Mouse (Mus musculus) forebrain, embryonic 15.5 days (tissue): ENCODE results near the gene Tph2. TPM values are rescaled to one million over a fixed set of nuclear protein-coding genes. Genes with fewer than 3 reads are reported as not detected.

Source experiments
- ATAC-seq: fragments of 200-750 bp; cut with Nextera tagmentation; replicated peaks from 2 replicates; pipeline ENCODE4 v1.8.0; 2017; ENCODE audit warnings: mild to moderate bottlenecking, moderate TSS enrichment, moderate library complexity
- H3K27ac ChIP-seq: fragments of 300-500 bp; sonication (generic); replicated peaks from 2 replicates; pipeline ENCODE4 v1.5.1; 2015; ENCODE audit warnings: mild to moderate bottlenecking, inconsistent platforms
- H3K27me3 ChIP-seq: fragments of 300-500 bp; sonication (generic); 2 replicates; pipeline ENCODE4 v1.6.1; 2015; ENCODE audit warnings: inconsistent platforms
- H3K36me3 ChIP-seq: fragments of 300-500 bp; sonication (generic); 2 replicates; pipeline ENCODE4 v1.6.1; 2015; ENCODE audit warnings: mild to moderate bottlenecking, inconsistent platforms
- H3K4me1 ChIP-seq: fragments of 300-500 bp; sonication (generic); 2 replicates; pipeline ENCODE4 v1.6.1; 2015; ENCODE audit warnings: inconsistent platforms
- H3K4me2 ChIP-seq: fragments of 300-500 bp; sonication (generic); replicated peaks from 2 replicates; pipeline ENCODE4 v1.6.1; 2015; ENCODE audit warnings: mild to moderate bottlenecking, inconsistent platforms
- H3K4me3 ChIP-seq: fragments of 300-500 bp; sonication (generic); 2 replicates; pipeline ENCODE4 v1.5.1; 2015; ENCODE audit warnings: mild to moderate bottlenecking, inconsistent platforms
- H3K9ac ChIP-seq: fragments of 300-500 bp; sonication (generic); replicated peaks from 2 replicates; pipeline ENCODE4 v1.6.1; 2015; ENCODE audit warnings: mild to moderate bottlenecking, inconsistent platforms
- H3K9me3 ChIP-seq: fragments of 300-500 bp; sonication (generic); 2 replicates; pipeline ENCODE4 v1.6.1; 2016; ENCODE audit warnings: inconsistent platforms
- WGBS: fragments of 180-500 bp; shearing (Covaris S2); methylation state at CpG from one replicate; pipeline ENCODE4 v1.1.7; 2015; ENCODE audit warnings: mixed read lengths; 5-methylcytosine and 5-hydroxymethylcytosine counted together
- polyA plus RNA-seq: library from polyadenylated mRNA; unstranded; fragments of >200 nt; fragmentation: Nextera tagmentation; extraction: Ambion mirVana; gene quantifications from 2 replicates; pipeline ENCODE4 v1.2.1, GENCODE M21; 2015

Tph2 gene
- polyA plus RNA-seq, 1 experiment from 2014 or later: 0.33 TPM

DNA sequence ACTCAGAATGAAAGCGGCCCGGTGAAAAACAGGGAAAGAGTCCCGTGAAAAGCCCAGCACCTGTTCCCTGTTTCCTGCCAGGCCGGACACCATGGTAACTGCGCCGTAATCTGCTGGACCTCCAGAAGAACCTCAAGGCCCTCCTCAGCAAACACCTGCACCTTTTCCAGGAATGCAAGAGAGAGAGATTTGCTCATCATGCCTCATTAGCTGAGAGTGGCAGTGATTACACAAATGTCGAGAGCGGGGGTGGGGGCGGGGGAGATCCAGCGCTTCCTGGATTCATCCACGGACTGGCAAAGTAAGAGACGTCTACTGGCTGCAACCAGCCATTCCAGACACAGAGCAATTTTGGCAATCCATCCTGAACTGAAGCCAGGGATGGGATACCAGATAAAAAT, 9.2 kb downstream of the Tph2 start:
- peak overlapping the region; percentile 33 for H3K4me2 ChIP-seq
- peak overlapping the region; percentile 41 for H3K27ac ChIP-seq
- H3K27me3 ChIP-seq: no peaks in the 10 kb centered on the region
- no peaks in the 10 kb centered on the region for H3K36me3 ChIP-seq
- H3K4me1 ChIP-seq: peaks cover 40% of the 10 kb centered on the region
- WGBS: 28% methylated on average over 12 of the region's 12 CpGs
- peak; percentile 35 for ATAC-seq
- H3K9ac ChIP-seq: no peak overlapping the region
- no peaks in the 10 kb centered on the region for H3K9me3 ChIP-seq
- peak overlapping the region; percentile 15; the same call in 1 of the 2 replicates for H3K4me3 ChIP-seq

DNA sequence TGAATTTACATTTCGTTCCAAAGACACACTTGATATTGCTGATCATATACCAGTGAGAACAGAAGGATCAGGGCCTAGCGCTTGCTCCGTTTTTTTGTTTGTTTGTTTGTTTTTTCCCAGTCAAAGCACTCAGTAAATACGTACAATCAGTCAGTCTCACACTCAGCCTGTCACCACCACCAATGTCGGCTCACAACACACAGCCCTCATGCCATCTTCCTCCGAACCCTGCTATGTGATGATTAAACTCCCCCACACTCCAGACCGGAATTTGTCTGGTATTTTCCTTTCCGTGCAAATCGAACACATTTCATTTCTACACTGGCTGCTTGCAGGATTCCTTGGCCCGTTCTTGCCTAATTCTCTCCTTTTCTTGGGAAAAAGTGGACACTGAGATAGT, 11.5 kb downstream of the Tph2 start:
- Histone ChIP-seq H3K27ac (no peak overlapping the region; the same call in 1 of the 2 replicates), H3K36me3 (no peaks in the 10 kb centered on the region), H3K4me1 (peaks cover 48% of the 10 kb centered on the region), H3K9ac (no peak overlapping the region), H3K27me3 (no peaks in the 10 kb centered on the region), H3K4me2 (no peak overlapping the region), H3K9me3 (no peaks in the 10 kb centered on the region), H3K4me3 (no peak overlapping the region)
- ATAC-seq: no peak
- 70% methylated on average over 10 of the region's 10 CpGs for WGBS

DNA sequence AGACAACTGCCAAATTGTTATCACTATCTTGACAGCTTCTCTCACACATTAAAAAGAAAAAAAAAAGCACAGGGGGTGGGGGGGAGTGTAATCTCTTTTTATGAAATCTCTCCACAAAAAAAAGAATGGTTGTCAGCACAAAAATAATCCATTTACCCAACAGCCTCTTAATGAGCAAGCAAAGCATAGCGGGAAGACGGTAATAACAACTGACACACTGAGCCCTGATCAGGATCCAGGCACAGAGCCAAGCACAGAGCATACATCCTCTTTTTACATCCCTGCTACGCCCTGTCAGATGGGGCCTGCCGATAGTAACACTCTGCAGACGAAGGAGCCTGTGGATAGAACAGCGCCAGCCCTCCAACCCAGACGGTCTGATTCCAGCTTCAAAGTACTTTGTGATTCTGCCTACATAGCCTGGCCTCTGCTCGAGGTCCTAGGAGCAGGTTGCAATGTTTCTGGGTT, 13.4 kb downstream of the Tph2 start:
- Histone ChIP-seq H3K9me3 (no peaks in the 10 kb centered on the region), H3K9ac (no peak overlapping the region), H3K4me2 (no peak overlapping the region), H3K4me3 (no peak overlapping the region), H3K27me3 (no peaks in the 10 kb centered on the region), H3K36me3 (no peaks in the 10 kb centered on the region), H3K4me1 (peaks cover 48% of the 10 kb centered on the region), H3K27ac (peak overlapping the region; percentile 72)
- 17% methylated on average over 8 of the region's 8 CpGs for WGBS
- ATAC-seq: peak; percentile 89

DNA sequence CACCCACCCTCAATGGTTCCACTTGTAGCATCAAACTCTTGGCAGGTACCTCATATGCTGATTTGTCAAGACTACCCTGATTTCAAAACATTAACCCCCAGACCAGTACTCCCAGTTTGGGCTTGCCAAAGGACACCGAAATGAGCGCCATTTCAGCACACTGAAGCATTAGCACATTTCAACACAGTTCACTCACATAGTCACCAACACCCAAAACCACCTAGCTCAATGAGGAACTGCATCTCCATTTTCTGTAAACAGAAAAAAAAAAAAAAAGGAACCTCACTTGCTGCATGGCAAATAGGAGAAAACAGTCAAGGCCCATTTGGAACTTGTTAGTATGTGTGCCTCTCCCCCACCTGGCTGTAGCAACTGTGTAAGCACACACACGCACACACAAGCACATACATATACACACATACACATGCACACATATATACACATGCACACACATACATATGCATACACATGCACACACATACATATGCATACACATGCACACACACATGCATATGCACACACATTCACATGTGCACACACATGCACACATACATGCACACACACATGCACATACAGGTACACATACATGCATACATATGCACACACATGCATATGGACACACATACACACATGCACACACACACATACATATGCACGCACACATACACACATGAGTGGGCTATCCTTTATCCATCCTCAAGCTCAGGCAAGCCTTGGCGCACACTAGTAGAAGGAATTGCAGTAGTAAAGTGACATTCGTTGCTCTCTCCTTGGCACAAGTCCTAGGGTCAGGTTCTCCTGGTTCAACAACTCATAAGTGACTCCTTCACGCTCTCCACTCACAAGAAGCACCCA, 14.1 kb downstream of the Tph2 start:
- WGBS: 69% methylated on average over 7 of the region's 7 CpGs
- Histone ChIP-seq H3K4me3 (no peak overlapping the region), H3K36me3 (no peaks in the 10 kb centered on the region), H3K27ac (peak overlapping the region; percentile 72), H3K4me2 (no peak overlapping the region), H3K9me3 (no peaks in the 10 kb centered on the region), H3K9ac (no peak overlapping the region), H3K27me3 (no peaks in the 10 kb centered on the region), H3K4me1 (peaks cover 44% of the 10 kb centered on the region)
- ATAC-seq: peak; percentile 20; the same call in 1 of the 2 replicates

DNA sequence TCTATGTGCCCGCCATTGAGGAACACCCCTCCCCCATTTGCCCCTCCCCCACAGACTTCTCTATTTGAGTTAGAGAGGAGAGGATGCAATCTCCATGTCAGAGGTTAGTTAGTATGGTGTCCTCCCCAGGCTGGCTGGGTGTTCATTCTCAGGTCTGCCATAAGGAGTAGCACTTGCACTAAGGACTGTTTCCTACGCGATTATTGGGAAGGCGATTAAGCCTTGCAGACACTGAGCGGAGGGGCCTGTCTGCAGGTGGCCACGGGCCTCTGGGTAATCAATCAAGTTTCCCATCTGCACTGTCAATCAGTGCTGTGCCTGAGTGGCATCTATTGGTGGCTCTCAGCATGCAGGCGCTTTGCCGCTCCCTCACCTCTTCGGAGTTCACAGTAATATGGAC, 15.4 kb downstream of the Tph2 start:
- 34% methylated on average over 9 of the region's 9 CpGs for WGBS
- Histone ChIP-seq H3K27me3 (no peaks in the 10 kb centered on the region), H3K4me2 (no peak overlapping the region), H3K4me1 (peaks cover 34% of the 10 kb centered on the region), H3K9ac (no peak overlapping the region), H3K27ac (no peak overlapping the region), H3K36me3 (no peaks in the 10 kb centered on the region), H3K9me3 (no peaks in the 10 kb centered on the region), H3K4me3 (no peak overlapping the region)
- no peak for ATAC-seq

DNA sequence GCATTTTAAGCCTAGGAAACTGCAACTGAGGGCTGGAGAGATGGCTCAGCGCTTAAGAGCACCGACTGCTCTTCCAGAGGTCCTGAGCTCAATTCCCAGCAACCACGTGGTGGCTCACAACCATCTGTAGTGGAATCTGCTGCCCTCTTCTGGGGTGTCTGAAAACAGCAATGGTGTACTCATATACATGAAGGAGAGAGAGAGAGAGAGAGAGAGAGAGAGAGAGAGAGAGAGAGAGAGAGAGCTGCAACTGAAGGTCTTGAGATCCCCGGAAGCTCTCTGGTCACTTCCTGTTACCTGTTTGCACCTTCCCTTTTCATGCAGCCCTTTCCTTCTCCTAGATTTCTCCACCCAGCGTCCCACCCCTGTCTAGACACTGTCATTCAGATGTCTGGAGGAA, 24.5 kb downstream of the Tph2 start:
- H3K4me3 ChIP-seq: no peak overlapping the region
- 0 out of 2 replicates have a peak, but pooled peaks cover 5% of the 10 kb centered on the region for H3K4me1 ChIP-seq
- H3K36me3 ChIP-seq: no peaks in the 10 kb centered on the region
- no peaks in the 10 kb centered on the region for H3K9me3 ChIP-seq
- no peak overlapping the region for H3K4me2 ChIP-seq
- ATAC-seq: no peak
- 80% methylated on average over 5 of the region's 5 CpGs for WGBS
- no peak overlapping the region for H3K9ac ChIP-seq
- no peak overlapping the region for H3K27ac ChIP-seq
- H3K27me3 ChIP-seq: no peaks in the 10 kb centered on the region

DNA sequence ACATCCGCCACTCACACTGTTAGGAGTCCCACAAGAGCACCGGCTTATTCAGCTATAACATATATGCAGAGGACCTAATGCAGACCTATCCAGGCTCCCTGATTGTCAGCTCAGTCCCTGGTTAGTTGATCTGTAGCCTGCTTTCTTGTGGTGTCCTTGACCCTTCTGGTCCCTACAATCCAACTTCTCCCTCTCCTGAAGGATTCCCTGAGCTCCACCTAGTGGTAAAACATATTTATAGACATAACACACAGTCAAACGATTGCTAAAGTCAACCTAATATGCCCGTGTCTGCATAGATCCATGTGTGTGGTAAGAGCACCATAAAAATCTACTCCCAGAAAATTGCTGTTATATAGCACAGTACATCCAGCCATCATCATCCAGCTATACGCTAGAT, 37.5 kb downstream of the Tph2 start:
- Histone ChIP-seq H3K9ac (no peak overlapping the region), H3K4me3 (no peak overlapping the region), H3K36me3 (no peaks in the 10 kb centered on the region), H3K9me3 (no peaks in the 10 kb centered on the region), H3K4me2 (no peak overlapping the region), H3K27ac (no peak overlapping the region), H3K4me1 (no peaks in the 10 kb centered on the region), H3K27me3 (no peaks in the 10 kb centered on the region)
- WGBS: 68% methylated on average over 5 of the region's 5 CpGs
- ATAC-seq: 0 out of 2 replicates have a peak, but pooled peaks have one; percentile 39

DNA sequence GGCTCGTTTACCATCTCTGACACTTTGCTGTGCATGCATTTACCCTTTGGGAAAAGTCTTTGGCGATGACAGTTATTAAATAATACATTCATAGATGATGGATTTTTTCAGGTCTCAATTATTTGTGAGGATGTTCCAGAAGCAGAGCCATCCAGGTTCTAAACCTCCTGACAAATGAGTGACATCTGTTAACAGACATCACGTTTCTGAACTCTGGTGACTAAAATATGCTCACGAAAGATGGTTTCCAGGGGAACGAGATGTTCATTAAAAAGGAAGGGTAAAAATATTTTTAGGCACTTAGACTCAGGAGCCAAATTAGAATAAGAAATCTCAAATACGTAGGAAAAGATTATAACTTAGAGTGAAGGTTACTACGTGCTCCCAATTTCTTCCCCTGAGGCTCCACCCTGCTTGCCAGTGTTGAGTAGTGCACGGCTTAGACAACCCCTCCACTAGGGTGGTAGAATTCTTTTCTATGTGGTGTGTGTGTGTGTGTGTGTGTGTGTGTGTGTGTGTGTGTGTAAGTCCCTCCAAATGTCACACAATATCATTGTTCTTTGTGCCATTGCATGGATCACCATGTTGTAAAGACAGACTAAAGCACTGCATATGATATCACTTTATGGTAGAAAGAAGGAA, 38.4 kb downstream of the Tph2 start:
- no peaks in the 10 kb centered on the region for H3K27me3 ChIP-seq

DNA sequence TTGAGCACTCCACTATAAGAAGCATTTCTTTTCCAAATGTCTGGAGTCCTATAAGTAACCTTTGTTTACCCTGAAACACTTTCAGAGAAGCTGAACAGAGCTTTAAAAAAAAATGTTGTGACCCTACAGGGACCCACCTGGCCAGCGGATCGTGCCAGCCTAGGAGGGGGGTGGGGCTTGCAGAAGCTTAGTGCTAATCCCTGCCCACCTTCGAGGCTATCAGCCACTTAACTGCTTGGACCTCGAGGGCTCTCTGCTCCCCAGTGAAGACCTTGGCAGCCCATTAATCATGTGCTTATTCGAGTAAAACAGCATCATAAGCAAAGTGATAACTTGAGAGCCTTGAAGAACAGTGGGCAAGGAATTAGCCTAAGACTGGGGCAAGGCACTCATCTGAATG, 40.3 kb downstream of the Tph2 start:
- Histone ChIP-seq H3K4me1 (no peaks in the 10 kb centered on the region), H3K27me3 (no peaks in the 10 kb centered on the region), H3K9me3 (no peaks in the 10 kb centered on the region), H3K27ac (no peak overlapping the region), H3K9ac (no peak overlapping the region), H3K4me3 (no peak overlapping the region), H3K4me2 (no peak overlapping the region), H3K36me3 (no peaks in the 10 kb centered on the region)
- 30% methylated on average over 5 of the region's 5 CpGs for WGBS
- ATAC-seq: no peak

More for the DNA sequence above, 38.4 kb downstream of the Tph2 start:
- 81% methylated on average over 8 of the region's 8 CpGs for WGBS
- Histone ChIP-seq H3K9me3 (no peaks in the 10 kb centered on the region), H3K4me3 (no peak overlapping the region), H3K4me2 (no peak overlapping the region), H3K9ac (no peak overlapping the region), H3K27ac (no peak overlapping the region), H3K4me1 (no peaks in the 10 kb centered on the region), H3K36me3 (no peaks in the 10 kb centered on the region)
- ATAC-seq: no peak

DNA sequence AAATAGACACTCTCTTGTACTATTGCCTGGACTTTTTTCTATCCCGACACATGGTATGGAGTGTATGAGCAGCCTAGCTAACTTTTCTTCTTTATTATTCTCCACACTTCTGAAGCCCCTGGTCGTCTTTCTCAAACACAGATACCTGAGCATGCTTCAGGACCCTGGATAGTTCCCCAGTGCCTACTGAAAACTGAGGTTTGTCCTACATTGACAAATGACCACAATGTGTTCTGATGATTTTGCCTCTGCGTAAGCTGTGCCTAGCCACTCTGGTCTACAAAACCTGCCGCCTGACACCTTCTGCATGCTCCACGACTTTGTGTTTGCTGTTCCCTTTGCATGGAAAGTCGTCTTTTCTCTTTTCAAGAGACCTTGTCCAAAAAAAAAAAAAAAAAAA, 41.2 kb downstream of the Tph2 start:
- H3K27me3 ChIP-seq: no peaks in the 10 kb centered on the region
- H3K4me2 ChIP-seq: no peak overlapping the region
- no peaks in the 10 kb centered on the region for H3K36me3 ChIP-seq
- no peaks in the 10 kb centered on the region for H3K4me1 ChIP-seq
- H3K4me3 ChIP-seq: no peak overlapping the region
- no peak for ATAC-seq
- WGBS: 55% methylated on average over 6 of the region's 6 CpGs
- H3K9me3 ChIP-seq: no peaks in the 10 kb centered on the region
- no peak overlapping the region for H3K27ac ChIP-seq
- no peak overlapping the region for H3K9ac ChIP-seq

DNA sequence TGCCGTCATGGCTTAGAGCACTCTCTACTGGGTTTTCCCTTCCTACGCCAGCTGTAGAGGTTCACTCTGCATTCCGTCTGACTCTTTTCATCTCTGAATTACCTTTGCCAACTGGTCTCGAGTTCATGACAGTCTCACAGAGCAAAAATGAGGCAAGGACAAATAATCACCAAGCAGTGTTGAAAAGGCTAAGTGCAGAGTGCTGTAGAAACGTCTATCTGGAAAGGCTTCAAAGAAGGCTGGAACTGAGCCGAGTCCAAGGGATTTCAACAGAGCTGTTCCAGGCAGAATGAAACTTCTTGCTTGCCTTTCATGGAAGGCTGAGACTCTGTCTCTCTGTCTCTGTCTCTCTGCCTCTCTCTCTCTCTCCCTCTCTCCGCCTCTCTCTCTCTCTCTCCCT, 47.8 kb downstream of the Tph2 start:
- H3K27me3 ChIP-seq: no peaks in the 10 kb centered on the region
- H3K4me3 ChIP-seq: no peak overlapping the region
- H3K27ac ChIP-seq: no peak overlapping the region
- WGBS: 71% methylated on average over 7 of the region's 7 CpGs
- no peaks in the 10 kb centered on the region for H3K4me1 ChIP-seq
- no peak for ATAC-seq
- no peak overlapping the region for H3K4me2 ChIP-seq
- no peaks in the 10 kb centered on the region for H3K9me3 ChIP-seq
- no peaks in the 10 kb centered on the region for H3K36me3 ChIP-seq
- no peak overlapping the region for H3K9ac ChIP-seq

DNA sequence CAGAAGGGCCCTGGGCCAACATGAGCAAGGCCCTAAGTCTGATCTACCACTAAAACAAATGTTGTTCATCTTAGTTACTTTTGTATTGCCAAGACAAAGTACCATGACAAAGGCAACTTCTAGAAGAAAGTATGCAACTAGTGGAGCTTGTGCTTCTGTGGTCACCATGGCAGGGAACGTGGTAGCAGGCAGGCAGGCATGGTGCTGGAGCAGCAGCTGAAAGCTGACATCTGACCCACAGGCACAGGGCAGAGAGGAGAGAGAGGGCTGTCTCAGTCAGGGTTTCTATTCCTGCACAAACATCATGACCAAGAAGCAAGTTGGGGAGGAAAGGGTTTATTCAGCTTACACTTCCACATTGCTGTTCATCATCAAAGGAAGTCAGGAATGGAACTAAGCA, 56.9 kb downstream of the Tph2 start:
- H3K27ac ChIP-seq: no peak overlapping the region
- no peak overlapping the region for H3K4me3 ChIP-seq
- 84% methylated on average over 1 of the region's 1 CpGs for WGBS
- no peak overlapping the region for H3K9ac ChIP-seq
- ATAC-seq: no peak
- no peak overlapping the region for H3K4me2 ChIP-seq
- H3K4me1 ChIP-seq: peaks cover 10% of the 10 kb centered on the region; the same call in 1 of the 2 replicates
- no peaks in the 10 kb centered on the region for H3K9me3 ChIP-seq
- no peaks in the 10 kb centered on the region for H3K27me3 ChIP-seq
- H3K36me3 ChIP-seq: no peaks in the 10 kb centered on the region
